Mouse (Mus musculus): ENCODE data around the gene Tmem14a. TPM values are rescaled to one million over a fixed set of nuclear protein-coding genes. Genes with fewer than 3 reads are reported as not detected.
"Not testable (repeated sequence)": the region's sequence is repeated elsewhere in the genome, so short reads cannot be mapped to it uniquely, and the experiment has no call there.

Gene Tmem14a
- polyA plus RNA-seq, 1 experiment: 10.3 TPM

DNA sequence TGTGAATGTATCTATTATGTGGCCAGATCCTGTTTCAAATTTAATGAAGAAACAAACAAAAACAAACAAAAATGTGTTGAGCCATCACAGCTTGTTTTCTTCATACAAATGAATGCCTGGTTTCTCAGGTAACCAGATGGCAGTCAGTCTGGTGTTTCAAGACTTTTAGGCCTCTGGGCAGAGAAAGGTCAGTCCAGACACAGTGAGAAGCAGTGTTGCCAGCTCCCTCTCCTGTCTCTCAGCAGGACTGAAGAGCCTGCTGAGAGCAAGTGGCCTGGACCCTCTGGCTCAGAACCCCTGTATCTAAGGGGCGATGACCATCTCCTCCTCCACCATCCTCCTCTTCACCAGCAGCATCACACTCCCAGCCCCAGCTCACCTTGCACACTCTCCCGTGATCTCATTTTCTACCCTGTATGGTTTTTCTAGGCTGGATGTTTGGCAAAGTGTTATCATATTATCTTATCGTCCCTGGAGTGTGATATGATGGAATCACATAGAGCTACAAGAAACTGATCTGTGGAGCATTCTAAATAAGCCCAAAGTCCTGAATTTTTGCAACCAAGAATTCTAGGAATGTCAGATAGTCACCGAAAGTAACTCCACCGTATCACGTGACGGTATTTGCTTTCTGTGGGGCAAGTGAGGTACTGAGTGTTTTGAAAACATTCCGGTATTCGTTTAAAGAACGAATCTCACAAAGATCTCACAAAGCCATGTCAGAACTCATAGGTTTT lies 34.4 kb downstream of the Tmem14a start:
- no peak for DNase-seq (ENCODE audit: low read depth)

DNA sequence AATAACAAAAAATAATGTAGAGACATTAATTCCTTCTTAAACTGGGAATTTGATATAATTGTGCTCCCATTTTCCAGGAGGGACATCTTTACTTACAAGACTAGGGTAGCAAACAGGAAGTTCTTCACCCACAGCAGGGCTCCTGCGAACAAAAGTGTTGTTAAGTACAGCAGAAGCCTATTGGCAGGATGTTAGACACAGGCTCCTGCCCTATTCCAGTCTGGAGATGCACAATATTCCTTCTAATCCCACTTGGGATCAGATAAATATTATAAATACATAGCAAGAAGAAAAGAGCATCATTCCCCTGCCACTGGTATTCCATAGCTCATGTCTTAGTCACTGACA lies 34.9 kb downstream of the Tmem14a start:
- DNase-seq (ENCODE audit: low read depth): no peak

DNA sequence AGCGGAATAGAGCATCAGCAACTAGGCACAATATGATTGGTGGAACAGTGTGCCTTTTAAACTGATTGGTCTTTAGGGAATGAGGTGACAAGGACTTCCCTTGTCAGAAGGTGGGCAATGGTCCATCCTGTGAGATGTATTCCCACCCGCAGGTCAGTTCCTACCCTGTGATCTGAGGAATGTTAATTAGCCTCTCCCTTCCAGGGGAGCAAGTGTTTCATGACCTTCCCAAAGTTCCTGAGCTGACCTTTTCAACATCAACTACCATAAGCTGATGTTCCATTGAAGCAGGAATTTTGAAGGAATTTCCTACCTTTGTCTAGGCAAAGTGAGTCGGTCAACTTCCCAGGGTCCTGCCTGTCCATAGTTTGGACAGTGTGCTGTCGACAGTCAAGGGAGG lies 35.5 kb downstream of the Tmem14a start:
- DNase-seq (ENCODE audit: low read depth): no peak

DNA sequence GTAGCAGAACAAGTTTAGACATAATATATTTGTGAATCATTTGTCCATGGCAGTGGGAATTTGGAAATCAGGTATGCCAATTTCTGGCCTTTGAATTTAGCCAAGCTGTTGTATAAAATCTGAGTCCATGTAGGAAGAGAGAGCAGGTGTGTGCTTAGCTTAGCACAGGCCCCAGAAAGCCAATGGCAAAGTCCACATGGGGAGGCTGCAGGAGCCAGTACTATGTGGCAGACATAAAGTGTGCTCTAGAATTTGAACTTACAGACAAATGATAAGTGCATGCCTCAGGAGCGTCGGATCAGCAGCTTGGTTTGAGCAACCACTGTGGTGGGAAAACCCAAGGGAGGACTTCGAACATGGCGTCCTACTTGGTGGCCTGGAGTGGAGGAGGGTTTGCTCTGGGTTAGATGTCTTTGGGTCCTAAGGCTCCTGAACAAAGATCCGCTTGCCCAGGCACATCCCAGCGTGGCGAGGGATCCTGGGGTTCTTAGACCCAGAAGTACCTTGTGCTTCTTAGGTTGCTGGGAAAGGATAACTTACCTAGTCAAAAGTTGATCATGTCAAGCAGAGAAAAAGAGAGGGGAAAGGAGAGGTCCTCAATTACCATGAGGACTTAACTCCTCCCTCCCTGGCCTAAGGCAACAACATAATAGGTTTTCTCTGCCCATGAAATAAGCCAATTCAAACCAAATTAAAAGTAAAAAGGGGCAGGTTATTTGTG lies 37.4 kb downstream of the Tmem14a start:
- no peak for DNase-seq (ENCODE audit: low read depth)

DNA sequence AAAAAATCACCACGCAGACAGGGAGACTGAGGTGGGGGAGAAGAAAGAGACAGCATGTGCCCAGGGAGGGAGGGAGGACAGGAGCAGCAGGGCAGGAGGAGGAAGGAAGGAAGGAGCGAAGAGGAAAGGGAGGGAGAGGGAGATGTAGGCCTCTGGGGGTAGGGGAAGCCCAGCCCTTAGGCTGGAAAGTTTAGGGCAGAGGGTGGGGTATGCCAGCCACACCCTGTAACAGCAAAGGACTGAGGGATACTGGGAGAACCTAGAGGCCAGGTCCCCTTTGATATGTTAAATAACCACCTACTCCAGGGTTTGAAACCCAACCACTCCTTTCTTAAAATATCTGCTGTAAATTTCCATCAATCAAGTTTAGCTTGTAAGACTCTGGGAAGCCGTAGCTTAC lies 38.0 kb downstream of the Tmem14a start:
- DNase-seq (ENCODE audit: low read depth): no peak

DNA sequence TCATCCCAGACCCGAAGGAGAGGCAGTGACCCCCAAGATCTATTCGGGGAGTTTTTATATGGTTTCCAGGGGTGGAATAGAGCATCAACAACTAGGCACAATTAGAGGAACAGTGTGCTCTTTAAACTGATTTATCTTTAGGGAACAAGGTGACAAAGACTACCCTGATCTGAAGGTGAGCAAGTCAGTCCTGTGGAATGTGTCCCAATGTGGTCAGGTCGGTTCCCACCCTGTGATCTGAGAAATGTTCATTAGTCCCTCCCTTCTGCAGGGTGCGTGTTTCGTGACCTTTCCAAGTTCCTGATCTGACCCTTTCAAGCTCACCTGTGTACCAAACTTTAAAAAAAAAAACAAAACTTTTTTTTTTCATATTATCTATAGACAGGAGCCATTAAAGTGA lies 38.5 kb downstream of the Tmem14a start:
- no peak for DNase-seq (ENCODE audit: low read depth)

DNA sequence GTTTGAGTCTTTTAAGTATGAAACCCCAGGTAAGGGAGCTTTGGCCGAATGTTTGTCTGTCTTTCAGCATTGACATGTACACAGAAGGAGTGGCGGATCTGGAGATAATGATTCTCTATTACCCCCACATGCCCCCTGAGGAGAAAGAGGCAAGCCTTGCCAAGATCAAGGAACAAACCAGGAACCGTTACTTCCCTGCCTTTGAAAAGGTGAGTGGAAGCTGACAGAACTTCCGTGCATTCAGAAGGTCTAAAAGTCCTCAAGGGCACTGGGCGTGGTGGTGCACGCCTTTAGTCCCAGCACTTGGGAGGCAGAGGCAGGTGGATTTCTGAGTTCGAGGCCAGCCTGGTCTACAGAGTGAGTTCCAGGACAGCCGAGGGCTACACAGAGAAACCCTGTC lies 41.6 kb downstream of the Tmem14a start:
- not testable (repeated sequence) for DNase-seq (ENCODE audit: low read depth)

DNA sequence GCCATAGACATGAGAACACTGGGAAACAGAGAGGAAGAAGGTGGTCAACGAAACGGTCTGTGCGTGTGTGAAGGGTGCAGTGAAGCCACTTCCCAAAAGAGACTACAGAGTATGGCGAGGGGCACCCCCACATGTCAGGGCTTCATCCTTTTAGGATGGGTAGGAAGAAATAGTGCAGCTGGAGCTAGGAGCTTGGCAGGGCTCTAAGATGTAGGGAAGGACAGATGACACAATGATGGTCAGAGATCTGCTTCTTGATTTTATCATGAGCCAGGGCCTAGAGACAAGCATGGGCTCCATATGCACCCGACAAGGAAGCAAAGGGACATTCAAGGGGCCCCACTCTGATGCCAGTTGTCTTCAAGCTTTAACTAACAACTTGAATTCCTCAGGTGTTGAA lies 44.0 kb downstream of the Tmem14a start:
- no peak for DNase-seq (ENCODE audit: low read depth)

DNA sequence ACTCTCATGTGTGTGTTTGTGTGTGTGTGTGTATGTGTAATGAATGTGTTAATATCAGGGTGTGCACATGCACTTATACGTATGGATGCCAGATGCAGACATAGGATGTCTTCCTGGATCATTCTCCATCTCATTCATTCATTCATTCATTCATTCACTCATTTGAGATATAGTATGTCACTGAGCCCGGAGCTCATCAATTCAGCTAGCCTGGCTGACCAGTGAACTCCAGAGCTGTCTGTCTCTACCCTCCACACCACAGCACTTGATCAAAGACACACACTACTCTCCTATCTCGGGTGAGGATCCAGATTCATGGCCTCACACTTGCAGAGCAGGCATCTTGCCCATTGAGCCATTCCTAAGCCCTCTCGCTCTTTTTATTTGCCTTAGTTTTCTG lies 45.6 kb downstream of the Tmem14a start:
- no peak for DNase-seq (ENCODE audit: low read depth)

DNA sequence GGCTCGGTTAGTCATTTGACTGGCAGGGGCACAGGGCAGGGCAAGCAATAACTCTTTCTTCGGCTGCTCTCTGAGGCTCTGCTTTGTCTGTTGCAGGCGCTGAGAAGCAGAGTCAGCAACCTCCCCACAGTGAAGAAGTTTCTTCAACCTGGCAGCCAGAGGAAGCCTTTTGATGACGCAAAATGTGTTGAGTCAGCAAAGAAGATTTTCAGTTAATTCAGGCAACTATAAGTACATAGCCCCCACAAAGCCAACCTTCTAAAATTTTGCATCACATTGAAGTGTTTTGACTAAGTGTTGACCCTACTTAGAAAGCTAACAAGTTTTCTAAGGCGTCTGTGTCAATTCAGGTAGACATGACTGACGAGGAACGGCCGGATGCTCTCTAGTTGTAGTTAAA lies 46.4 kb downstream of the Tmem14a start:
- no peak for DNase-seq (ENCODE audit: low read depth)

DNA sequence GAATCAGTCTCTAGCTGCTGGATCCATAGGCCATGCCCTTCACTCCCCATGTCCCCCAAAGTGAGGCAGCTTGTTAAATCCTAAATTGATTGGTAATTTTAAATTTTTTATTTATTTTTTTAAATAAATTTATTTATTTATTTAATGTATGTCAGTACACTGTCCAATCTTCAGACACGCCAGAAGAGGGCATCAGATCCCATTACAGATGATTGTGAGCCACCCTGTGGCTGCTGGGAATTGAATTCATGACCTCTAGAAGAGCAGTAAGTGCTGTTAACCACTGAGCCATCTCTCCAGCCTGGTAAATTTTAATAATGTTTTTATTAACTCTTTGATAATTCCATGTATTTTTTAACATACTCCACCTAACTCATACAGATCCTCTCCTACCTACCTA lies 48.4 kb downstream of the Tmem14a start:
- no peak for DNase-seq (ENCODE audit: low read depth)

DNA sequence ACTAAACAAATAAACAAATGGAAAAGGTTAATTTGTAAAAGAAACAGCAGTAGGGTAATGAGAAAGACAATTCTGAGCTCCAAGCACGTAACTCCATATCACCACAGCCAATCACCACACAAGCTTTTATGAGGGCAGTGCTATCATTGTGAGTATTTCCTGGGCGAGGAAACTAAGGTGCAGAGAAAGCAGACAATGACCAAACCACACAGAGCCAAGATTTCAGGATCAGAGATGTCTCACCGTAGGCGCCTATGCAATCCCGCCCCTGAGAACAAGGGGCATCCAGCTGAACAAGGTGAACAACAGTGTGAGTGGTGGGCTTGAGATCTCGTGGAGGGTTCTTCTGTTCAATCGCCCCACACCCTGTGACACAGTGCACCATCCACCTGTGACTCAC lies 49.1 kb downstream of the Tmem14a start:
- DNase-seq (ENCODE audit: low read depth): not testable (repeated sequence)

DNA sequence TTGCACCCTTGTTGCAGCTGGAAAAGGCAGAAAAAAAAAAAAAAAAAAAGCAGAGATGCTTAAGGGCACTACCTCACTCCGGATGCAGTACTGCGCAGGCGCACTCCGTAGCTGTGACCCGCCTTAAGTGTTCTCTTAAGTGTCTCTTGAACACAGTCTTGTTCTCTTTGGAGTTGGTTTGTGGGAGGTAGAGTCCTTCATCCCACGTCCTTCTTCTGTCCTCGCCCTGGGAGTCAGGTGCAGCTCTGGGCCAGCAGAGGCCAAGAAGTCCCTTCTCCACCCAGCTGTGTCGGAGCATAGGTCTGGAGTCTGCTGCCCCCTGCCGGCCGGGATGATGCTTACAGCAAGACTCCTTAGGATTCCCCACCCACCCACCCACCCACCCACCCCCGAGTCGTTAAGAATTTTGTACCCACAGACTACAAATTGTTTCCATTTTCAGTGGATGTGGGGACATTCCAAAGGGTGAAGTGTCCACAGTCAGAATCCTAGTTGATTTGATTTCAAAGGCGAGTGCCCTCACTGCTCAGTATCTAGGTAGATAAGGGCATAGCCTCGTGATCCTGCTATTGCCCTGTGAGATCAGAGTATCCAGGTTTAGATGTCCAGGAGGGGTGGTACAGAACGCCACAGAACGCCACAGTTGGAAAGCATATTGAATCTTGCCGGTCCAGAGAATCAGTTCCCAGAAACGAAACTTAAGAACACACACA lies 53.1 kb downstream of the Tmem14a start:
- DNase-seq (ENCODE audit: low read depth): no peak

DNA sequence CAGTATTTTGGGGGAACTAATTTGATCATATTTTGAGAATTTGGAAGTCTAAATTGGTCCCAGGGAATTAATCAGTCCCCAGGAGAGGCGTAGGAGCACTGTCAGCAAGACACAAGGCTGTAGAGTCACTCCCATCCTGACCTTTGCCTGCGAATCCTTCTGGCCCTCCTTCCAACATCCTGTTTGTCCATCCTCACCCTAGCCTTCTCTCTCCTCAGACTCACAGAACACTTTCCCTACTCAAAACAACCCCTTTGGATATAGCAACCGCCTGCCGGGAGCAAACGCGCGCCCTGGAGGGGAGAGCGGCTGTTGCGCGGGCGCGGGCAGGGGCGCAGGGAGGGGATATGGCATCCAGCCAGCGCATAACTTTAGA lies 53.7 kb downstream of the Tmem14a start:
- no peak for DNase-seq (ENCODE audit: low read depth)

DNA sequence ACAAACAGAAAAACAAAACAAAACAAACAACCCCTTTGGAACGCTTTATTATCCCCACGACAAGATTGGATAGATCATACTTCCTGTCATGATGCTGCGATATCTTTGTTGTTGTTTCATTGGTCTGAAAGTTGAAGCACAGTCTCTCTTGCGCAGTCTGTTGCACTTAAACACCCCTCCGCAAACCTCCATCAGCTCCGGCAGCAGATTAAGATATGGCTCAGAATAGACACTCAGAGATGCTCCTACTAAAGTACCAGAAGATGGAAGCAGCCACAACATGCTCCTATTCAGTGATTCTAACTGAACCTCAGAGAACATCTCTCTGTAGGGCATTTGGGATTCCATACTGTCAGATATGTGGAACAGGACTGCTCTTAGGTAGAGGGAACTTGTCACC lies 54.7 kb downstream of the Tmem14a start:
- DNase-seq (ENCODE audit: low read depth): no peak

DNA sequence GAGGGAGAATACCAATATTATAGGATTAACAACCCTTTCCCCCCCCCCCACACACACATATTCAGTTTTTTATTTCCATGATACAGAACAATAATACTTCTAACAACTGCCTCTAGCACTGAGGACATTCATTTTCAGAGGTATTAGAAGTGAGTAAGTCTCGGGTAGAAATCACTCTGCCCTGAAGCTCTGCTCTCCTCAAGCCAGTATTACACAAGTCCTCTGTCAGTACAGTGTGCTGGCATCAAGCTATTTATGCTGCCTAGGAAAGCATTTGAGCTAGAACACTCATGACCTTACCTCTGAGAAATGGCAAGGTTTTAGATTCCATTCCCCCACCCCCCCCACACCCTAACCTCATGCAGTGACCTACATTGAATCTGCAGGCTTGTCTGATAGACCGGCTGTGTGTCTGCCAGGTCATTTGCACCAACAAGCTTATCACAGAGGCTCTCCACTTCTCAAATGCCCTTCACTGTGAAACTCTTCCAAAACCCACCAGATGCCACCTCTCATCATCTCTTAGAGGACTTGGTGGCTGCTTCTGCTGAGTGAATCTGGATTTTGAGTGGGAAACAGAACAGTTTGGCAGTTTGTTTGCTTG lies 56.2 kb downstream of the Tmem14a start:
- DNase-seq (ENCODE audit: low read depth): peak; percentile 41

DNA sequence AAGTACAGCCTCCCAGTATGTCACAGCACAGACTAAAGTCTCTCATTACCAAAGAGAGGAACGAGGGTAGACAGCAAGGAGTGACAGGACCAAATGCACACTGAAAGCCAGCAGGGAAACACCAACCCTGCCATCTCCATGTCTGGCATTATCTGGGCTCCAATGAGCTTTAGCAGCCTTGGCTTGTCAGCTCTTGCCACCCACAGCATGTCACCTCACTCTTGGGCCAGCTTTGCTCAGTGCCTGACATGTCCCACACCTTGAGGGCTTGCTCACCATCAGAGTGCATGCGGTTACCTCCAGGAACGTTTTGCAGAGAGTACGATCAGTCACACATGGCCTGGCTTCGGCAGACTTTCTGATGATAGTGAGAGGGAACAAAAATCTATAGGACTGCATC lies 57.0 kb downstream of the Tmem14a start:
- DNase-seq (ENCODE audit: low read depth): not testable (repeated sequence)

DNA sequence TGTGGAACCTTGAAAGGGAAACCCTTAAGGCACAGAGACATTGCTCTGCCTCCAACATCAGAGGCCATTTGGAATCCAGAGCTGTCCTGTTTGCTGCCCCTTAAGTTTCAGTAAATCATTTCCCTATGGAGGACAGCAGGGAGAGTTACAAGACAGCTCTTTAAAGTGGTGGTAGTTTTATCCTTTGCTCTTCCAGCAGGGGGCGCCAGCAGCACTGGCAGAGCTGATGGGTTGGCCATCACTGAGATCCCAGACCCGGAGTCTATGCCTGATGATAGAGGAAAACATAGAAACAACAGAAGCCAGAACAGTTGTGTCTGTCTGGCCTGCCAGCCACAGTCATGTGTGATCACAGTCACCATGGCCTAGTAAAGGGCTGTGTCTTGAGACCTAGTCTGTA lies 57.8 kb downstream of the Tmem14a start:
- not testable (repeated sequence) for DNase-seq (ENCODE audit: low read depth)
